Comparison of ENCODE assay signal across 12 mouse cellular contexts in genomic region chr3:144231419-144231818, GRCm38 (mm10).
"Had no signal": no experiment of that assay in that cellular context is flagged by ENCODE, and none has a peak within 500 bp of the region (broad histone marks: within the 10 kb centered on the region; RNA-seq: fewer than 3 reads in every experiment).

No protein-coding gene starts in this region.

- H3K27me3 ChIP-seq: limb, embryonic 12.5 days; midbrain, embryonic 15.5 days; neural tube, embryonic 13.5 days had no signal

- H3K4me1 ChIP-seq: limb, embryonic 12.5 days; midbrain, embryonic 15.5 days; neural tube, embryonic 13.5 days had no signal

- DNase-seq: kidney, adult 2 months; kidney, postnatal 25 days; layer of hippocampus, postnatal 36 days; liver; lung, postnatal 10 days; lung, postnatal 4 days; right cerebral cortex, postnatal 14 days; thymus, postnatal 4 days had no signal

- H3K9me3 ChIP-seq: limb, embryonic 12.5 days; midbrain, embryonic 15.5 days; neural tube, embryonic 13.5 days had no signal

- H3K36me3 ChIP-seq: limb, embryonic 12.5 days; midbrain, embryonic 15.5 days; neural tube, embryonic 13.5 days had no signal

- H3K27ac ChIP-seq: limb, embryonic 12.5 days; liver, embryonic 14.5 days; midbrain, embryonic 15.5 days; neural tube, embryonic 13.5 days had no signal

- H3K4me3 ChIP-seq: limb, embryonic 12.5 days; midbrain, embryonic 15.5 days; neural tube, embryonic 13.5 days had no signal
